Mouse (Mus musculus) cerebellum, adult 11-12 months (tissue): ENCODE measurements around the gene Cd164l2.

Experiments
- DNase-seq: peaks from one replicate; pipeline ENCODE4 v3.0.0; 2022

The Cd164l2 gene

DNA sequence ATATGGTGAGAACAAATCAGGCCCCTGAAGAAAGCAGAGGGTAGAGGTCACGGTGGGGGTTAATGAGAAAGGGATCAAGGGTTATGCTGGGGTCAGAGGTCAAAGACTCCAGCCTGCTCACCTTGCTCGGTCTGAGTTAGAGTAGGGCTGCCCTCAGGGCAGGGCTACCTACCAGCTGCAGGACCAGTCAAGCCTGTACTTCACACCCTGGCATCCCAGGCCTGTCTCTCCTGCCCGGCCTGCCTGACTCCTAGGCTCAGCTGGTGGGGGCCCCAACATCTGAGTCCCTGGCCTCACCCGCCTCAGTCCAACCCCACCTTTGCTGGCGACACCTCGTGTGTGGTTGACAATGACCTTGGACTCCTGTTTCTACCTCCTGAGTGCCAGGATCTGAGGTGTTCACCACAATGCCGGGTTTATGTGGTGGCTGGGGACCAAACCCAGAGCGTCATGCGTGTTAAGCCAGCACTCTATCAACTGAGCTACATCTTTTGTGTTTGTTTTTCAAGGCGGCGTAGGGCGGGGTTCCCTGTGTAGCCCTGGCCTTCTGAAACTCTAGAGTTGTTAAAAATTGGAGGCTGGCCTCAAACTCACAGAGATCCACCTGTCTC, 46.0 kb downstream of the Cd164l2 start:
- no peak for DNase-seq

- DNase-seq = no peak
These were observed 49.9 kb downstream of the Cd164l2 start for GRCm38 (mm10) chr4:133261641-133262374.

GRCm38 (mm10) chr4:133262375-133262765, 50.4 kb downstream of the Cd164l2 start:
- no peak for DNase-seq

- no peak for DNase-seq
These were observed 51.0 kb downstream of the Cd164l2 start, which contains the start of gene Sytl1 for GRCm38 (mm10) chr4:133262882-133263281. Sytl1 (minus strand) TSS chr4:133263113.

GRCm38 (mm10) chr4:133263756-133264155, 51.8 kb downstream of the Cd164l2 start:
- no peak for DNase-seq

DNA sequence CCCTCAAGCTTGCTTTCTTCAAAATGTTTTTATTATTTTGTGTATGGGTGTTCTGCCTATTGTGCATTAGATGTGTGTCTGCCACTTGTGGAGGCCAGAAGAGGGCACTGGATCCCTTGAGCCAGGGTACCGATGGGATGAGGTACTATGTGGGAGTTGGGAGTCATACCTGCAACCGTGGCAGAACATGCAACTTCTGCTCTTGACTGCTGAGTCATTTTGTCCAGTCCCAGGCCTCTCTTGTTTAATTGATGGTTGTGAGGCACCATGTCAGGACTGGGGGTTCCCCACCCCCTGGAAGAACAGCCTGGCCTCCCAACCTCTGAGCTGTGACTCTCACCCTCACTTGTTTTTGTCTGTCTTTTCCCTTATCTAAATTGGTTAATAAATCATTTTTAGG, 52.6 kb downstream of the Cd164l2 start:
- DNase-seq = no peak

DNA sequence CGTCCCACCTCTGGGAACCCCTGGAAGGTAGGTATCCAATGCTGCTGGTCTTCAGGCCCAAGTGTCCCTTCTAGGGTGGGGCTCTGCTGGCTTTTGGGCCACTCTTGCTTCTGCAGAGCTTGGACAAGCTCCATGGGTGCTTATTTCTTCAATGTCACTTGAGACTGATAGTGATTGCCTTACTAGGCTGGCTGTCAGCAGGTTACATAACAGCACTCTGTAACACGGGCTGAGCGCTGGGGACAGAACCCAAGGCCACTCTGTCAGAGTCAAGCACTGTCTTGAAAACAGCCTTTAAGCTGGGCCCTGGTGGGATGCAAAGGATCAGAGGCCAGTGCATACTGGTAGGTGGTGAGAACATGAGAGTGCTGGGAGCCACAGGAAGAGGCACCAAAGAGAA, 53.4 kb downstream of the Cd164l2 start:
- DNase-seq = no peak

DNA sequence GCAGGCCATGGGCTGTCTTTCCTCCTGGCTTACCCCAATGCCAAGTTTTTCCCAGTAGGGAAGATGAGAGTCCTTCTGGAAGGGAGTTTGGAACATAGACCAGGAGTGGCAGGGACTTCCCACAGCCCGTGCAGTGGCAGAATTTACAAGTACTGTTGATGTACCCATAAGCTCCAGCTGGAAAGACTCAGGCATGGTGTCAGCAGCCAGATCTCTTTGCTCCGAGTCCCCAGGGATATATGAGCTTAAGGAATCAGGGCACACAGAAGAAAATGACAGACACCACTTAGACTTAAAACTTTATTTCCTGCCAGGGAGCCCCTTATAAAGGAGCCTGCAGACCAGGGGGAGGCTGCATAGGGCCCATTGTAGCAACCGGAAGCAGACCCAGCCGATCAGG, 53.8 kb downstream of the Cd164l2 start:
- DNase-seq = no peak

- DNase-seq = no peak
These were observed 54.4 kb downstream of the Cd164l2 start for GRCm38 (mm10) chr4:133266248-133266880.

- DNase-seq = no peak
These were observed 57.0 kb downstream of the Cd164l2 start for GRCm38 (mm10) chr4:133268931-133269330.

DNA sequence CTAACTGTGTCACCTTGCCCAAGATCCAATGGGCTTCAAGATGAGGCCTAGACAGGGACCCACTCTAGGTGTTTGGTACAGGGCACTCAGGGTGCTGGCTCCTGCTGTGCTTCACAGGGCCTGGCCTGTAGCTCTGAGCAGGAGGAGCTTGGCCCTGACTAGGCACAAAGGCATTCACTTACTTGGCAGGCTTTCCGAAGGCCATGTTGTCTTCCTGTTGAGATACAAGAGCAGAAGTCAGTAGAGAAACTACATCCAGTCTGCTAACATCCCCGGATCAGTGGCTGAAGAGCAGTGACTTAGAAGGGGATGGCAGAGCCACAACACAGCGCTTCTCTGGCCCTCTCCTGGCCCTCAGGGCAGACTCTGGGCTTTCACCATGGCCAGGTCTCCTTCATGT, 57.7 kb downstream of the Cd164l2 start:
- no peak for DNase-seq

DNA sequence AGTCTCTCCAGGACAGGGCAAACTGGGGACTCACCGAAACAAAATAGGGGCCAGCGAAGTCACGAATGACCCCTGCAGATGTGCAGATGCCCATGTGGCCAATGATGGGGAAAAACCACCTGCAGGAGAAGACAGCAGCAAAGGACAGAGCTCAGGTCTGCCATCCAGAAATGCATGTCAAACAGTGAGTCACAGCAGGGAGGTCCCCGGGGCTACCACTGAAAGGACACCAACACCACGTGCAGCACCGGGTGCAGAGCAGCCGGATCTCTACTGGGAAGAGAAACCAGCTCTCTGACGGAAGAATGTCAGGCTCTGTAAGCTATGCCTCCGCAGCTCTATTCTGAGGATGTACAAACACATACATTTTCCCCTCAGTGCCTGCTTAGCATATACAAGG, 59.0 kb downstream of the Cd164l2 start:
- no peak for DNase-seq
